Mouse (Mus musculus) bone marrow macrophage, adult 2 months (primary cell): ENCODE results near the gene Ckap2l.

Experiments used
- CTCF ChIP-seq: IDR thresholded peaks from 2 replicates; pipeline ENCODE4 v1.5.1; 2012; ENCODE audit warnings: low read depth, mild to moderate bottlenecking, low read length, moderate library complexity
- POLR2A ChIP-seq: IDR thresholded peaks from 2 replicates; pipeline ENCODE4 v1.6.1; 2012; ENCODE audit warnings: mild to moderate bottlenecking, low read depth, low read length, borderline replicate concordance

DNA sequence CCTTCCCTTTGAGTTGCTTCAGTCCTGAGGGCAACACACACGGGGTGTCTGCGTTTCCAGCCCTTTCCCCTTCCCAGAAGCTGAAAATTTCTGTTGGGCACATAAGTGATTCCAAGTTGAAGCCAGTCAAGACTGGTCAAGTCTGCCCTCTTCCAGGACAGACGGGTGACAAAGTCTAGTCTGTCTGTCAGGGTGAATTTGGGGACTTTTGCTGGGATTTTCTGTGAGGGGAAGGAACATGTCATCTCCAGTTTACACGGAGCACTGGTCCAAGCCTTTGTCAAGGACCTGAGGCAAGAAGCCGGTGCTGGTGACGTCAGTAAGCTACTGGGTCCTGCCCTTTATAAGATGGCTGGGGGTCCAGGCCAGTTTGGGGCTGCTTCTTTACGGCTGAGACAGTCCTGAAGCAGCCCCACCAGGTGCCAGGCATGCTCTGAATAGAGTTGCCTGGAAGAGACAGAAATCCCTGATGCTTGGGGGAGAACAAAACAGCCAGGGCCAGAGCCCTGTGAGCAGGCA, 69.9 kb downstream of the Ckap2l start:
- TF ChIP-seq CTCF (no peak), POLR2A (no peak)
